Mouse (Mus musculus) liver, adult 2 months (tissue): ENCODE data around the gene Grn. TPM values are rescaled to one million over a fixed set of nuclear protein-coding genes. Genes with fewer than 3 reads are reported as not detected.

ENCODE experiments used
- DNase-seq: peaks from one replicate; pipeline ENCODE4 v3.0.0-alpha.2; 2011; ENCODE audit warnings: low read depth, low spot score; ENCODE audit errors: extremely low read depth
- H3K27ac ChIP-seq: fragments of 200-500 bp; replicated peaks from 2 replicates; pipeline ENCODE4 v1.5.1; 2012; ENCODE audit warnings: low read depth, mild to moderate bottlenecking, control low read depth, inconsistent platforms, low read length; ENCODE audit not compliant: insufficient read depth
- H3K27me3 ChIP-seq: fragments of 200-500 bp; 2 replicates; pipeline ENCODE4 v1.6.1; 2012; ENCODE audit warnings: mild to moderate bottlenecking, moderate library complexity, low read length, inconsistent platforms; ENCODE audit not compliant: control insufficient read depth, insufficient read depth
- H3K36me3 ChIP-seq: fragments of 200-500 bp; 2 replicates; pipeline ENCODE4 v1.6.1; 2012; ENCODE audit warnings: low read length, inconsistent platforms; ENCODE audit not compliant: control insufficient read depth, insufficient read depth
- H3K4me1 ChIP-seq: fragments of 200-500 bp; 2 replicates; pipeline ENCODE4 v1.6.1; 2011; ENCODE audit warnings: low read length; ENCODE audit not compliant: control insufficient read depth, insufficient read depth
- H3K4me3 ChIP-seq: fragments of 200-500 bp; 2 replicates; pipeline ENCODE4 v1.5.1; 2011; ENCODE audit warnings: low read depth, mild to moderate bottlenecking, control low read depth, low read length, moderate library complexity; ENCODE audit not compliant: insufficient read depth
- H3K79me2 ChIP-seq: fragments of 200-500 bp; 2 replicates; pipeline ENCODE4 v1.6.1; 2012; ENCODE audit warnings: inconsistent platforms, mild to moderate bottlenecking, low read length, moderate library complexity; ENCODE audit not compliant: control insufficient read depth, insufficient read depth
- H3K9ac ChIP-seq: fragments of 200-500 bp; 2 replicates; pipeline ENCODE4 v1.6.1; 2012; ENCODE audit warnings: low read depth, mild to moderate bottlenecking, control low read depth, inconsistent platforms, low read length
- CTCF ChIP-seq: fragments of 200-500 bp; IDR thresholded peaks from 2 replicates; pipeline ENCODE4 v1.5.1; 2011; ENCODE audit warnings: low read depth, low read length, control low read depth
- POLR2A ChIP-seq: fragments of 200-500 bp; IDR thresholded peaks from 2 replicates; pipeline ENCODE4 v1.6.1; 2011; ENCODE audit warnings: low read length, control low read depth; ENCODE audit not compliant: insufficient read depth; ENCODE audit errors: extremely low read depth
- WGBS: fragments of 180-500 bp; shearing (Covaris S2); methylation state at CpG from one replicate; pipeline ENCODE4 v1.1.7; 2018; 5-methylcytosine and 5-hydroxymethylcytosine counted together
- polyA plus RNA-seq: library from polyadenylated mRNA; depleted of rRNA; stranded (reverse); fragments of >200 nt; gene quantifications from 2 replicates; pipeline ENCODE4 v1.2.3, GENCODE M21; 2012; rRNA removed
- total RNA-seq: library from RNA; depleted of rRNA; stranded (reverse); fragments of >200 nt; gene quantifications from 2 replicates; pipeline ENCODE4 v1.2.3, GENCODE M21; 2014; rRNA removed

Gene Grn
- 53.7 and 88.7 TPM in 2 replicates for total RNA-seq
- polyA plus RNA-seq: 155 and 176 TPM in 2 replicates

GRCm38 (mm10) chr11:102430121-102431017 lies at the start of gene Grn:
Gene Grn, plus strand, starts transcription at chr11:102430315.
- TF ChIP-seq POLR2A (peak; percentile 93), CTCF (no peak)
- Histone ChIP-seq H3K27ac (peak within 1 kb of the TSS; percentile 90), H3K4me1 (peaks cover 18% of the 10 kb centered on the region), H3K4me3 (peak within 1 kb of the TSS; percentile 86), H3K36me3 (peaks cover 7% of the 10 kb centered on the region; the same call in 1 of the 2 replicates), H3K9ac (peak within 1 kb of the TSS; percentile 77), H3K27me3 (no peaks in the 10 kb centered on the region), H3K79me2 (no peaks in the 10 kb centered on the region; the same call in 1 of the 2 replicates)
- peak; percentile 99 for DNase-seq
- under 1% methylated on average over 29 of the region's 29 CpGs for WGBS

- peak overlapping the region; percentile 1; the same call in 1 of the 2 replicates for H3K9ac ChIP-seq
- WGBS: 20% methylated on average over 4 of the region's 4 CpGs
- H3K4me3 ChIP-seq: peak overlapping the region; percentile 29; the same call in 1 of the 2 replicates
- no peaks in the 10 kb centered on the region for H3K79me2 ChIP-seq
- TF ChIP-seq CTCF (no peak), POLR2A (no peak)
- peak overlapping the region; percentile 46 for H3K27ac ChIP-seq
- peaks cover 8% of the 10 kb centered on the region for H3K4me1 ChIP-seq
- DNase-seq: peak; percentile 88
- H3K36me3 ChIP-seq: no peaks in the 10 kb centered on the region
- H3K27me3 ChIP-seq: no peaks in the 10 kb centered on the region
These were observed 48.6 kb upstream of the Grn start for GRCm38 (mm10) chr11:102381341-102382100.

- H3K27ac ChIP-seq: no peak overlapping the region
These were observed 47.3 kb upstream of the Grn start for GRCm38 (mm10) chr11:102382794-102383193.

GRCm38 (mm10) chr11:102383365-102384136 lies 46.6 kb upstream of the Grn start:
- H3K27ac ChIP-seq: no peak overlapping the region

More at GRCm38 (mm10) chr11:102382794-102383193, 47.3 kb upstream of the Grn start:
- Histone ChIP-seq H3K4me1 (peaks cover 5% of the 10 kb centered on the region), H3K4me3 (no peak overlapping the region), H3K27me3 (no peaks in the 10 kb centered on the region), H3K9ac (no peak overlapping the region), H3K79me2 (no peaks in the 10 kb centered on the region), H3K36me3 (no peaks in the 10 kb centered on the region)
- 92% methylated on average over 3 of the region's 3 CpGs for WGBS
- no peak for TF ChIP-seq CTCF
- TF ChIP-seq POLR2A: no peak
- DNase-seq: no peak

GRCm38 (mm10) chr11:102384418-102384817 lies 45.7 kb upstream of the Grn start:
- WGBS: 81% methylated on average over 2 of the region's 2 CpGs
- TF ChIP-seq POLR2A (no peak), CTCF (no peak)

More at GRCm38 (mm10) chr11:102383365-102384136, 46.6 kb upstream of the Grn start:
- H3K79me2 ChIP-seq: no peaks in the 10 kb centered on the region
- H3K4me1 ChIP-seq: peaks cover 5% of the 10 kb centered on the region
- no peak for DNase-seq
- WGBS: 96% methylated on average over 1 of the region's 1 CpGs
- H3K9ac ChIP-seq: no peak overlapping the region
- no peak for TF ChIP-seq CTCF
- H3K4me3 ChIP-seq: no peak overlapping the region
- no peaks in the 10 kb centered on the region for H3K27me3 ChIP-seq
- no peaks in the 10 kb centered on the region for H3K36me3 ChIP-seq

More at GRCm38 (mm10) chr11:102384418-102384817, 45.7 kb upstream of the Grn start:
- no peaks in the 10 kb centered on the region for H3K79me2 ChIP-seq
- H3K36me3 ChIP-seq: no peaks in the 10 kb centered on the region
- H3K27me3 ChIP-seq: no peaks in the 10 kb centered on the region
- DNase-seq: no peak
- no peak overlapping the region for H3K27ac ChIP-seq
- peaks cover 5% of the 10 kb centered on the region for H3K4me1 ChIP-seq
- no peak overlapping the region for H3K4me3 ChIP-seq
- no peak overlapping the region for H3K9ac ChIP-seq
